In the genomic region with DNA sequence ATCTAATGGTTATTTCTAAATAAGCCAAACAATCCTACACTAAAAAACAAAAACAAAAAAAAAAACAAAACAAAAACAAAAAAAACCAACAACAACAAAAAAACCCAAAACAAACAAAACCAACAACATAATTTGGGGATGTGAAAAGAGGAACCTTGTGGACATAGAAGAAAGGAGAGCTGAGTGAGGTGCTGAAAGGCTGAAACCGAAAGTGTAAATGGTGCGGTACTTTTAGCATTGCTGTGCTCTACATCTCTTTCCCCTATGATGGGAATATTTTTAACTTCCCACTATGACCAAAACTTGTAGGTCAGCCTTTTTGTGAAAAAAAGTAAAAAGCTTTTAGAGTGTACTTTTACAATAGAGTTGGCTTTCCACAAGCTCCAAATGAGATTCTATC, we compare ENCODE assay signal across 15 mouse cellular contexts.
DNase-seq lines count a peak whose midpoint lies in the region; ATAC-seq lines count a peak whose summit lies in the region.
"Had no signal": no experiment of that assay in that cellular context is flagged by ENCODE, and none has a peak within 500 bp of the region (broad histone marks: within the 10 kb centered on the region; RNA-seq: fewer than 3 reads in every experiment).

No protein-coding gene starts in this region.

- peak; percentile 72 to 91 for ATAC-seq in hematopoietic stem cell, adult 5-6 weeks (replicated peaks in 1 of 2; ENCODE audit: insufficient read depth in 1 of 2, low FRiP score in 2 of 2, low TSS enrichment in 1 of 2, low read depth in 1 of 2, poor library complexity in 2 of 2, severe bottlenecking in 2 of 2)
- peak; percentile 75; the same call in 1 of the 2 replicates for ATAC-seq in monocyte, adult 5-6 weeks (replicated peaks; ENCODE audit: insufficient number of reproducible peaks, low FRiP score, low TSS enrichment, poor library complexity, severe bottlenecking)
- ATAC-seq: forebrain, embryonic 16.5 days; intestine, embryonic 15.5 days had no signal

- peak; percentile 13 for DNase-seq in 416B (ENCODE audit: low read depth)
- DNase-seq in B cell, adult 2 months = peak; percentile 6 to 15
- DNase-seq in adrenal gland, adult 8-10 months = no peak
- DNase-seq in Muller cell, postnatal 12 days (ENCODE audit: inconsistent ontology term) = no peak
- DNase-seq in cerebellum, adult 18-20 months = no peak
- DNase-seq: adrenal gland, adult 2 months; adrenal gland, postnatal 36 days; cerebellum, adult 9-11 months; gastrocnemius, postnatal 10 days; heart, adult 2 months; heart, postnatal 14 days had no signal

Comparison
In these comparisons a context has a peak if more than half of its experiments do, and no peak if none do; other contexts are left out.
1. DNase-seq: peak in 416B (single experiment) and B cell, adult 2 months (2 of 2); none in adrenal gland, adult 8-10 months (single experiment), Muller cell, postnatal 12 days (single experiment) and cerebellum, adult 18-20 months (0 of 2).